Mouse (Mus musculus) lung, embryonic 14.5 days (tissue): ENCODE measurements at regions not wholly inside any gene's neighbourhood (a gene's known extent, or its start where the extent isn't known, plus 50 kb on each side); places are given as distances from the start of the nearest gene placed in this dataset.

Source experiments
- ATAC-seq: fragments of 200-750 bp; cut with Nextera tagmentation; 2 replicates; pipeline ENCODE4 v1.8.0; 2017; ENCODE audit warnings: mild to moderate bottlenecking, moderate TSS enrichment, moderate library complexity; ENCODE audit not compliant: insufficient read depth
- DNase-seq: peaks from one replicate; pipeline ENCODE4 v3.0.0-alpha.2; 2015
- H3K27ac ChIP-seq: fragments of 300-500 bp; sonication (generic); 2 replicates; pipeline ENCODE4 v1.5.1; 2014; ENCODE audit warnings: low read depth, mild to moderate bottlenecking, moderate library complexity
- H3K27me3 ChIP-seq: fragments of 300-500 bp; sonication (generic); 2 replicates; pipeline ENCODE4 v1.6.1; 2014; ENCODE audit warnings: low read length, control low read depth; ENCODE audit not compliant: insufficient read depth
- H3K36me3 ChIP-seq: fragments of 300-500 bp; sonication (generic); 2 replicates; pipeline ENCODE4 v1.6.1; 2014; ENCODE audit warnings: control low read depth; ENCODE audit not compliant: insufficient read depth
- H3K4me1 ChIP-seq: fragments of 300-500 bp; sonication (generic); 2 replicates; pipeline ENCODE4 v1.6.1; 2014; ENCODE audit warnings: antibody characterized with exemption, control low read depth; ENCODE audit not compliant: insufficient read depth
- H3K4me2 ChIP-seq: fragments of 300-500 bp; sonication (generic); 2 replicates; pipeline ENCODE4 v1.6.1; 2014; ENCODE audit warnings: mild to moderate bottlenecking
- H3K4me3 ChIP-seq: fragments of 300-500 bp; sonication (generic); 2 replicates; pipeline ENCODE4 v1.5.1; 2014; ENCODE audit warnings: low read depth, low read length
- H3K9ac ChIP-seq: fragments of 300-500 bp; sonication (generic); 2 replicates; pipeline ENCODE4 v1.6.1; 2014
- H3K9me3 ChIP-seq: fragments of 300-500 bp; sonication (generic); 2 replicates; pipeline ENCODE4 v1.6.1; 2016; ENCODE audit warnings: low read depth, low read length, control low read depth
- CTCF ChIP-seq: IDR thresholded peaks from 2 replicates; pipeline ENCODE4 v1.5.1; 2016; ENCODE audit warnings: antibody characterized with exemption, low read depth
- WGBS: fragments of 180-500 bp; shearing (Covaris S2); extraction: QIAGEN DNeasy Blood & Tissue Kit; methylation state at CpG from one replicate; pipeline ENCODE4 v1.1.7; 2014; 5-methylcytosine and 5-hydroxymethylcytosine counted together

DNA sequence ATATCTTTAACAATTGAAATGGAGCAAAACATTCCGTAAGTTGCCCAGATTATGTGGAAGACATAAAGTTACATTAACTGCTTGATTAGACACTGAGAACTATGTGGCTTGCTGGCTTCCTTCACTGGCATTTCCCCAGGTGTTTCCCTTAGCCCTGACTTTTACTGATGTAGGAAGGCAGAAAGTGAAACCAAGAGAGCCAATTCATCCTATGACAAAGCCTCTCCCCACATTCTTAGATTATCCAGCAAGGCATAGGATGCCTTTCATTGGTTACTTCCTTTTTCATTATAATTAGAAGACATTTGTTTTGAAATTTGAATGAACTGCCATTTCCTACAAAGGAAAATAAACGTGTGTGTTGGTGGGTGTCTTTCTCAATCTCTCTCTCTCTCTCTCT, 72.1 kb downstream of the Cdc42ep3 start:
- DNase-seq: no peak
- no peaks in the 10 kb centered on the region for H3K27me3 ChIP-seq
- H3K9ac ChIP-seq: no peak overlapping the region
- no peak overlapping the region for H3K4me3 ChIP-seq
- 48% methylated on average over 2 of the region's 2 CpGs for WGBS
- H3K9me3 ChIP-seq: no peaks in the 10 kb centered on the region
- TF ChIP-seq CTCF: no peak
- H3K27ac ChIP-seq: no peak overlapping the region
- peaks cover 3% of the 10 kb centered on the region; the same call in 1 of the 2 replicates for H3K4me1 ChIP-seq
- no peak overlapping the region for H3K4me2 ChIP-seq
- no peak for ATAC-seq
- H3K36me3 ChIP-seq: no peaks in the 10 kb centered on the region

DNA sequence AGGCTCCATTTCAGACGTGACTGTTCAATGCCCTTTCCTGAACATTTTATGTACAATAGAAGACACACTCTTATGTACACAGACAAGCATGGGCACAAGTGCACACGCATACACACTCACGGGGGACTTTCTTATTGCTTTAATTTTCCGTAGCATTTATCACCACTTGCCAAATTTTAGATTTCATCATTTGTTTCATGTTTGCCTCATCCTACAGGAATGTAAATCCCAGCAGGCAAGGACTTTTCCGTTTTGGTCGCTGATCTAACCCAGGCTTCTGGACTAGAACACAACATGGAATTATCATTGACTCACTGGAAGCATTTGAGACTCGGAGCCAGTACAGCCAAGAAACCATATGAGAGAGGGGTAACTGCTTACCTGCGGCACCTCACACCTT, 81.3 kb downstream of the Cdc42ep3 start:
- WGBS: 73% methylated on average over 8 of the region's 8 CpGs
- no peak for DNase-seq
- H3K36me3 ChIP-seq: no peaks in the 10 kb centered on the region
- no peak overlapping the region for H3K4me3 ChIP-seq
- H3K4me2 ChIP-seq: no peak overlapping the region
- H3K9me3 ChIP-seq: no peaks in the 10 kb centered on the region
- ATAC-seq: no peak
- no peaks in the 10 kb centered on the region for H3K27me3 ChIP-seq
- no peak for TF ChIP-seq CTCF
- H3K27ac ChIP-seq: no peak overlapping the region
- H3K9ac ChIP-seq: no peak overlapping the region
- H3K4me1 ChIP-seq: no peaks in the 10 kb centered on the region

DNA sequence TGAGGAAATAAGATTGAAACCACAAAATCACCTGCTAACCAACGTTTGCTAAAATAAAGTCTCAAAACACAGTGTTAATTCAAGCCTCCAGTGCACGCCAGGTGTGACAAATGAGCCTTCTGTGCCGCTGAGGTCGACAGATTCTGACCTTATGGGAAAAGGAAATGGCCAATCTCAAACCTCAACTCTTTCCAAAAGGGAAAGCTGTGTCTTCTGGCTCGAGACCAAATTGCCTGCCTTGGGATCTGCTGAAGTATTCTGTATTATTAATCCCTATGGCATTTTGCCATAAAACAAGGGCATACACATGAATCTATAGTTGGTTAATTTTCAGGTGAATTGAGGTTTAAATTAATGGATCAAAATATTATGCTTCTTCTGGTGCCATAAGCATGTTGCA, 95.2 kb downstream of the Cdc42ep3 start:
- H3K36me3 ChIP-seq: no peaks in the 10 kb centered on the region
- H3K4me1 ChIP-seq: no peaks in the 10 kb centered on the region
- no peaks in the 10 kb centered on the region for H3K9me3 ChIP-seq
- ATAC-seq: no peak
- DNase-seq: peak; percentile 33
- H3K27ac ChIP-seq: no peak overlapping the region
- no peaks in the 10 kb centered on the region for H3K27me3 ChIP-seq
- WGBS: 25% methylated on average over 5 of the region's 5 CpGs
- H3K4me2 ChIP-seq: no peak overlapping the region
- H3K4me3 ChIP-seq: no peak overlapping the region
- H3K9ac ChIP-seq: no peak overlapping the region
- no peak for TF ChIP-seq CTCF

DNA sequence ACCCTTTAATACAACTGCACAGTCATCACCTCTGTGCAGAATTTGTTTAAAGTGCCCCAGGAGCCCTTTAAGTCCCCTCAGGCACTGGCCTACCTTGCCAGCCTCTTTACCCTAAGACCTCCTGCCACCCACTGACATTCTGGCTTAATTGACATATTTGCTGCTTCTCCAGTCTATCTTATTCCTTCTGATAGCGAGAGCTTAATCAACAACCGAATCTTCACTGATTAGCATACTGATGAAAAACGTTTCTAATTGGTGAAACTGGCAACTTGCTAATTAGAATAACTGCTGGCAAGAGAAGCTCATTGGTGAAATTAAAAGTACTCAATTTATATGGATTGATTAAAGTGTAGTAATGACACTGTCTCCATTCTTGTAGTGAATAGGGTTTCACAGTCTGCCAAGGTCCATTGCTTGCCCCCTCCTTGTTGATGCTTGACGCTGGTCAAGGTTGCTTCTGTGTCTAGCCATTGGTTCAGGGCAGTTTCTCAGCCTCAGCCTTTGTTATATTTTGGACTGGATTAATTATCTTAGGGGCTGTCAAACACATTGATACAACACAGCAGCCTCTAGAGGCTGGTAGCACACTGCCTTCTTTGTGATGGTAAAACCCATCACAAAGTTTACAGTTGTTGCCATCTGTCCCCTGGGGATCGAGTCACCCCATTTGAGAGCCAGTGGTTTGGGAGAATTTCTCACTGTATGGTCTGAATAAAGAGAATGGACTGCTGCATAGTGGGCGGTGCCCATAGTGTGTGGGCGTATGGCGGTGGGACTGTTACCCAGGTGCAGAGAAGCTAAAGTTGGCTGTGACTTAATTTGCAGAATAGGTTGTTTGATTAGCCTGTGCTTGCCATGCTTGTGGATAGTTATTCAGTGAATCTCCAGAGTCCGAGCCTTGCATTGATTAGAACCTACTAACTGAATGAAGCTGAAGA, 107.7 kb downstream of the Cdc42ep3 start:
- H3K36me3 ChIP-seq: no peaks in the 10 kb centered on the region
- WGBS: 78% methylated on average over 9 of the region's 9 CpGs
- no peak overlapping the region for H3K4me3 ChIP-seq
- no peak overlapping the region for H3K9ac ChIP-seq
- H3K27ac ChIP-seq: no peak overlapping the region
- H3K4me1 ChIP-seq: no peaks in the 10 kb centered on the region
- ATAC-seq (no peak), DNase-seq (no peak)
- H3K27me3 ChIP-seq: no peaks in the 10 kb centered on the region
- H3K9me3 ChIP-seq: no peaks in the 10 kb centered on the region
- TF ChIP-seq CTCF: no peak
- H3K4me2 ChIP-seq: no peak overlapping the region

DNA sequence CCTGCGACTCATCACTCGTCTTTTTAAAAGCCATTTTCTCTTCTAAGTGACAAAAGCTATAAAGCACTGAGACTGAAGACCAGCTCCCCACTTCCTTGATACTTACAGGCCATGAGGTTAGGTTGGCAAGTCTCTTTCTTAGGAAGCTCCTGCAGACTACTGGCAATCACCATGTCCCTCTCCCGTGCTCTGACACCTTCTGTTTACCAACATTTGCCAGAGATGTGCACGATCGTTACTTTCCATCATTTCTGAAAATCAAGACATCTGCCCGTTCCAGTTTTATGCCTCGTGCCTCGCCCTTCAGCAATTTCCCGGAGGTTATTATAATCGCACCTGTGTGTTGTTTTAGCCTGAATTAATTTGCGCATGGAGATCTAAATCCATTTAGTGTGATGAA, 110.8 kb downstream of the Cdc42ep3 start:
- DNase-seq (no peak), ATAC-seq (no peak)
- H3K4me1 ChIP-seq: no peaks in the 10 kb centered on the region
- H3K27me3 ChIP-seq: no peaks in the 10 kb centered on the region
- no peaks in the 10 kb centered on the region for H3K36me3 ChIP-seq
- H3K27ac ChIP-seq: no peak overlapping the region
- no peaks in the 10 kb centered on the region for H3K9me3 ChIP-seq
- H3K4me2 ChIP-seq: no peak overlapping the region
- no peak overlapping the region for H3K4me3 ChIP-seq
- H3K9ac ChIP-seq: no peak overlapping the region
- 83% methylated on average over 11 of the region's 11 CpGs for WGBS
- TF ChIP-seq CTCF: no peak

DNA sequence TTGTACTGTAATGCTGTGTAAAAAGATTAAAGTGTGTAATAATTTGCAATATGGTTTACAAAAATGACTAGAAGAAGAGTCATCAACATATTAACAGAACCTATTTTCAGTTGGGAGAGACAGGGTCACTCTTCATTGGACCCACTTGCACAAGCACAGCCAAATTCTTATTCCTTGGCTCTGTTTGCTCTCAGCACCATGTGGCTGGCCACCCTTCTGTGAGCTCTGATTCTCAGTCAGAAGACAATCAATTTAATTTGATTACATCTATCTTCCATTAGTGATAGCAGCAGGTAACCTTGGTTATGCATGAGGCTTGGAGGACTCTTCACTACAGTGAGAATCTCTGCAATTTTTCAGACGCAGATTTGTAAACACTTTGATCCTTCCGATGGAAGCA, 111.5 kb downstream of the Cdc42ep3 start:
- Histone ChIP-seq H3K36me3 (no peaks in the 10 kb centered on the region), H3K9me3 (no peaks in the 10 kb centered on the region), H3K27me3 (no peaks in the 10 kb centered on the region), H3K4me1 (no peaks in the 10 kb centered on the region), H3K9ac (no peak overlapping the region), H3K27ac (no peak overlapping the region), H3K4me3 (no peak overlapping the region), H3K4me2 (no peak overlapping the region)
- ATAC-seq: no peak
- DNase-seq: no peak
- TF ChIP-seq CTCF: no peak
- 77% methylated on average over 2 of the region's 2 CpGs for WGBS

DNA sequence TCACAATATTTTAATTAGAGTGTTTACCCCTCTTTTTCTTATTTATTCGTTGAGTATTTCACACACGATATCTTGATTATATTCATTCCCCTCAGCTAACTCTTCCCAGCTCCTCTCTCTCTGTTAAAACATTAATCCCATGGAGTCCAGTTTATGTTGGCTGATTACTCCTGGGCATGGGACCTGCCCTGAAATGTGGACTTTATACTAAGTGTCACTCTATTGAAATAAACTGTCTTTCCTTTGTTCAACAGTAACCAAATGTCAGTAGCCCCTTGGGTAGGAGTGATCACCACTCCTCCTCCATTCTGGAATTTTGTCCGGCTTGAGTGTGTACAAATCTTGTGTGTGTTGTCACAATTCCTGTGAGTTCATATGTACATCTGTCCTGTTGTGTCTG, 113.4 kb downstream of the Cdc42ep3 start:
- no peak for TF ChIP-seq CTCF
- Histone ChIP-seq H3K4me2 (no peak overlapping the region), H3K36me3 (no peaks in the 10 kb centered on the region), H3K27ac (no peak overlapping the region), H3K4me3 (no peak overlapping the region), H3K9me3 (no peaks in the 10 kb centered on the region), H3K4me1 (no peaks in the 10 kb centered on the region), H3K27me3 (no peaks in the 10 kb centered on the region), H3K9ac (no peak overlapping the region)
- 78% methylated on average over 3 of the region's 3 CpGs for WGBS
- ATAC-seq: no peak
- no peak for DNase-seq
